Mouse (Mus musculus): ENCODE results near the gene Gng3. TPM values are rescaled to one million over a fixed set of nuclear protein-coding genes. Genes with fewer than 3 reads are reported as not detected.
A peak's percentile ranks its signal among the peaks of the same experiment; 100 is the strongest.

Gng3 gene
- polyA plus RNA-seq, 1 experiment = 0.20 TPM

- Histone ChIP-seq H3ac (ENCODE audit: control insufficient read depth, insufficient read length, low read depth) (no peak overlapping the region), H3K36me3 (ENCODE audit: control insufficient read depth, insufficient read depth) (peaks cover 67% of the 10 kb centered on the region), H3K4me3 (ENCODE audit: insufficient read depth, poor library complexity, severe bottlenecking) (no peak overlapping the region), H3K27me3 (ENCODE audit: control insufficient read depth, insufficient read depth, insufficient read length) (no peaks in the 10 kb centered on the region), H3K79me2 (ENCODE audit: control insufficient read depth, insufficient read depth) (peaks cover 7% of the 10 kb centered on the region), H3K79me3 (ENCODE audit: low read depth) (peaks cover 10% of the 10 kb centered on the region)
- TF ChIP-seq USF1 (IDR thresholded peaks at IDR 0.05; ENCODE audit: low read depth) = no peak
- TF ChIP-seq CEBPB (IDR thresholded peaks at IDR 0.05; ENCODE audit: low read depth) = no peak
- TF ChIP-seq FOSL1 (IDR thresholded peaks at IDR 0.05; ENCODE audit: insufficient read depth, low read length, poor library complexity, severe bottlenecking) = no peak
- no peak for TF ChIP-seq MAX (IDR thresholded peaks at IDR 0.05)
Observed at GRCm38 (mm10) chr19:8806810-8807209, 32.2 kb downstream of the Gng3 start.

DNA sequence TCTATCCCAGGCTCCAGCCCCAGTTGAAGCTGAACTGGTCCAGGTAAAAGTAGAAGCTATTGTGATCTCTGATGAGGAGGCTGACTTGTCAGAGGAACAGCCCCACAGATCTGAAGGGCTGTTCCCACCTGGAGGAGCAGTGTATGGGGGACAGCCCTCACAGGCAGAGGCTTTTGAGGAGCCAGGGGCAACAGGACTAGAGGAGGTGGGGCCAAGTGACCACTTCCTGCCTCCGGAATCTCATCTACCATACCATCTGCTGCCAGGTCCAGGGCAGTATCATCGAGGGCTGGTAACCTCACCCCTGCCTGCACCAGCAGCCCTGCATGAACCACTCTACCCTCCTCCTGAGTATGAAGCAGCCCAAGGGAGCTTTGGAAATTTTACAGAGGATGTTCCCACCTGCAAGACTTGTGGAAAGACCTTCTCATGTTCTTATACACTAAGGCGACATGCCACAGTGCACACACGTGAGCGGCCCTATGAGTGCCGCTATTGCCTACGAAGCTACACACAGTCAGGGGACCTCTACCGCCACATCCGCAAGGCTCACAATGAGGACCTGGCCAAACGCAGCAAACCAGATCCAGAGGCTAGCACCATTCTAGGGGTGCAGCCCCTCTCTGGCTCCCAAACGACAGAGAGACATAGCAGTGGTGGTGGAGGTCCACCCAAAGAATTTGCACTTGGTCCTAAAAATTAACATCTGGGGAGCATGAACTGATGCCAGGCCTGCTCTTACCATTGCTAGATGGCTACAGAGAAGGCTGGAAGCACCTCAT, 34.9 kb downstream of the Gng3 start:
- H3K36me3 ChIP-seq (ENCODE audit: control insufficient read depth, insufficient read depth) = peaks cover 40% of the 10 kb centered on the region
- H3K79me2 ChIP-seq (ENCODE audit: control insufficient read depth, insufficient read depth) = no peaks in the 10 kb centered on the region
- peaks cover 5% of the 10 kb centered on the region for H3K79me3 ChIP-seq (ENCODE audit: low read depth)
- no peak for TF ChIP-seq CEBPB (IDR thresholded peaks at IDR 0.05; ENCODE audit: low read depth)
- TF ChIP-seq MYOG (IDR thresholded peaks at IDR 0.05; ENCODE audit: control insufficient read depth, extremely low read depth, insufficient read length) = no peak
- no peak for TF ChIP-seq MYOD1 (IDR thresholded peaks at IDR 0.05; ENCODE audit: control insufficient read depth, insufficient read length, low read depth)
- TF ChIP-seq FOSL1 (IDR thresholded peaks at IDR 0.05; ENCODE audit: insufficient read depth, low read length, poor library complexity, severe bottlenecking) = no peak
- TF ChIP-seq CTCF (IDR thresholded peaks at IDR 0.05; ENCODE audit: control insufficient read depth, insufficient read depth, insufficient read length) = no peak
- TF ChIP-seq MAX (IDR thresholded peaks at IDR 0.05) = no peak
- TF ChIP-seq USF1 (IDR thresholded peaks at IDR 0.05; ENCODE audit: low read depth) = no peak
- H3K27me3 ChIP-seq (ENCODE audit: control insufficient read depth, insufficient read depth, insufficient read length) = no peaks in the 10 kb centered on the region
- no peak overlapping the region for H3ac ChIP-seq (ENCODE audit: control insufficient read depth, insufficient read length, low read depth)
- H3K4me3 ChIP-seq (ENCODE audit: insufficient read depth, poor library complexity, severe bottlenecking) = no peak overlapping the region

DNA sequence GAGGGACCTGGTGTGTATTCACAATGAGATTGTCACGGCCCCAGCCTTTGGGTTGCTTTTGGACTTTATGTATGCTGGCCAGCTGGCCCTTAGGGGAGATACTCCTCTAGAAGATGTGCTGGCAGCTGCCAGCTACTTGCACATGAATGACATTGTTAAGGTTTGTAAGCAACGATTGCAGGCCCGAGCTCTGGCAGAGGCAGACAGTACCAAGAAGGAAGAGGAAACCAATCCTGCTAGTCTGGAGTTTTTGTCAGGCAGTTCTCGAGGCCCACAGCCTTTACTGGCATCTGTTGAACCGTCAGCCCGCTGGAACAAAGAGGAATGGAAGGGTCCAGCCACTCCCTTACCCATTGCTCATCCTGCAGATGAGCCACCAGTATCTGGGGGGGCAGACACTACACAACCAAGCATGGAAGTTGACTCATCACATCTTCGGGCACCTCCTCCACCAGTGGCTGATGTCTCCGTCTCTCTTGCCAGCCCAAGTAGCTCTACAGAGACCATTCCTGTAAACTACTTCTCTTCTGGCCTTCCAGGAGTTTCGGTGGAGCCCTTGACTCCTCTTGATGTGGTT, 35.7 kb downstream of the Gng3 start:
- Histone ChIP-seq H3K27me3 (ENCODE audit: control insufficient read depth, insufficient read depth, insufficient read length) (no peaks in the 10 kb centered on the region), H3K79me2 (ENCODE audit: control insufficient read depth, insufficient read depth) (peaks cover under 1% of the 10 kb centered on the region), H3K79me3 (ENCODE audit: low read depth) (peaks cover 5% of the 10 kb centered on the region), H3K36me3 (ENCODE audit: control insufficient read depth, insufficient read depth) (peaks cover 32% of the 10 kb centered on the region), H3K4me3 (ENCODE audit: insufficient read depth, poor library complexity, severe bottlenecking) (peak overlapping the region; percentile 51), H3ac (ENCODE audit: control insufficient read depth, insufficient read length, low read depth) (peak overlapping the region; percentile 33)
- TF ChIP-seq MAX (IDR thresholded peaks at IDR 0.05) = peak; percentile 17
- TF ChIP-seq FOSL1 (IDR thresholded peaks at IDR 0.05; ENCODE audit: insufficient read depth, low read length, poor library complexity, severe bottlenecking) = no peak

DNA sequence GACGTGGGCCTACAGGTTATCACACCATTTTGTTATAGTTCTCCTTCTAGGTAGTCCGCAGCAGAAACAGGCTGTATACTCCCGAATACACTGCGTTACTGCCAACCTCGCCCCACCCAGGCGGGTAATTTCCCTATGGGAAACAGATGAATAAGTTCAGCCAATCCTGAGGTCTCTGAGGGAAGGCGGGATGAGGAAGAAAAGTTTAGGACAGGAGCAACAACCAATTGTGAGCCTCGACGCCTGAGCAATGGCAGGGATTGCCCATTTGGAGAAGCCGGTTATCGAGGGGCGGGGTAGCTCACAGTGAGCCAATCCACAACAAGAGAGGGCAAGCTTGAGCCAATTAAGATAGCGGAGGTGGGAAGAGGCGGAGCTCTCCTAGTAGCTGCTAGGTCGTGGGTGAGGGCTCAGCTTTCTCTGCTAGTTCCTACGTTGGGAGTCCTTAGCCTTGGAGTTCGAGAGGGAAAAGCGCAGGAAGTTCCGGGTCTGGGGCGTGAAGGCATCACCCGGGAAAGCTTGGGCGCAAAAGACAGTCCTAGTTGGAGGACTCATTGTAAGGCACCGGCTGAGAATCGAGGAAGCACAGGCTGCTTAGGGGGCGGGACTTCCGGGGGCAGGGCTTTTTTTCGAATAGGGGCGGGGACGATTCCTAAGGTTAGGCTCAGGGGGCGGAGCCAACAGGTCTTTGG, 36.7 kb downstream of the Gng3 start, which contains the start of gene Zbtb3:
TSS of gene Zbtb3 (plus strand) at position 426 of the 692 bp plus-strand sequence.
- Histone ChIP-seq H3K27me3 (ENCODE audit: control insufficient read depth, insufficient read depth, insufficient read length) (no peaks in the 10 kb centered on the region), H3K79me3 (ENCODE audit: low read depth) (peaks cover 12% of the 10 kb centered on the region), H3ac (ENCODE audit: control insufficient read depth, insufficient read length, low read depth) (peak within 1 kb of the TSS; percentile 87), H3K79me2 (ENCODE audit: control insufficient read depth, insufficient read depth) (peaks cover 10% of the 10 kb centered on the region), H3K36me3 (ENCODE audit: control insufficient read depth, insufficient read depth) (peaks cover 27% of the 10 kb centered on the region), H3K4me3 (ENCODE audit: insufficient read depth, poor library complexity, severe bottlenecking) (peak within 1 kb of the TSS; percentile 51)
- TF ChIP-seq MAX (IDR thresholded peaks at IDR 0.05) (peak; percentile 27), CTCF (IDR thresholded peaks at IDR 0.05; ENCODE audit: control insufficient read depth, insufficient read depth, insufficient read length) (no peak)

DNA sequence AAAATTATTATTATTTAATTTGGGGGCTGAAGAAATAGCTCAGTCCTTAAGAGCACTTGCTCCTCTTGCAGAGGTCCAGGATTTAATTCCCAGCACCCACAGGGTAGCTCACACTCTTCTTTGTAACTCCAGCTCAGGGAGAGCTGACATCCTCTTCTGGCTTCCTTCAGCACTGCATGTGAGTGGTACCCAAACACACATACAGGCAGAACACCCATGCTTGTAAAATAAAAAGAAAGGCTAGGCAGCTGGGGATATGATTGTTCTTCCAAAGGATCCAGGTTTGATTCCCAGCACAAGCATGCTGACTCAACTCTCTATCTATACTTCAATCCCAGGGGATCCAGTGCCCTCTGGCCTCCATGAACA, 40.1 kb downstream of the Gng3 start:
- peak overlapping the region; percentile 79 for H3K4me3 ChIP-seq (ENCODE audit: insufficient read depth, poor library complexity, severe bottlenecking)
- peaks cover 16% of the 10 kb centered on the region for H3K79me3 ChIP-seq (ENCODE audit: low read depth)
- peaks cover 27% of the 10 kb centered on the region for H3K36me3 ChIP-seq (ENCODE audit: control insufficient read depth, insufficient read depth)
- no peaks in the 10 kb centered on the region for H3K27me3 ChIP-seq (ENCODE audit: control insufficient read depth, insufficient read depth, insufficient read length)
- no peak overlapping the region for H3ac ChIP-seq (ENCODE audit: control insufficient read depth, insufficient read length, low read depth)
- TF ChIP-seq USF1 (IDR thresholded peaks at IDR 0.05; ENCODE audit: low read depth) (no peak), MYOD1 (IDR thresholded peaks at IDR 0.05; ENCODE audit: control insufficient read depth, insufficient read length, low read depth) (no peak), CEBPB (IDR thresholded peaks at IDR 0.05; ENCODE audit: low read depth) (no peak), FOSL1 (IDR thresholded peaks at IDR 0.05; ENCODE audit: insufficient read depth, low read length, poor library complexity, severe bottlenecking) (no peak), MAX (IDR thresholded peaks at IDR 0.05) (no peak), CTCF (IDR thresholded peaks at IDR 0.05; ENCODE audit: control insufficient read depth, insufficient read depth, insufficient read length) (no peak), MYOG (IDR thresholded peaks at IDR 0.05; ENCODE audit: control insufficient read depth, extremely low read depth, insufficient read length) (no peak)
- peaks cover 26% of the 10 kb centered on the region for H3K79me2 ChIP-seq (ENCODE audit: control insufficient read depth, insufficient read depth)

All from C2C12 (cell line).